Comparison of ENCODE assay signal across 11 mouse cellular contexts in the genomic region with DNA sequence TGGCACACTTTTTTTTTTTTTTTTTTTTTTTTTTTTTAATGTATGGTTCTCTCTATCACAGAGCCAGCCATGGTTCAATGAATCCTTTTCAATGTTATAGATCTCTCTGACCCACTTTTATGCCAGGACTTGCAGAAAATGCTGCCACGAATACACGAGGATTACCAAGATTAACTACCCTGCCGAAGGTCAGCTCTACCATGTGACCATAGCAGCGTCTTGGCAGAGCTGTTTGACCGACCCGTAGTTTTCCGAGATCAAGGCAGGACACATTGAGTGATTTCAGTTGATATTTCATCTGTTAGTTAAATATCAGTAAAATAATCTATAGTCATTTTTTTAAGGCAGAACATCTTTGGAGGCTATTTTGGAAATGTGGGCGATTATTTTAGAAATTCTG.
"Had no signal": no experiment of that assay in that cellular context is flagged by ENCODE, and none has a peak within 500 bp of the region (broad histone marks: within the 10 kb centered on the region; RNA-seq: fewer than 3 reads in every experiment).

No protein-coding gene starts in this region.

- DNase-seq: lung, adult 2 months; lung, postnatal 4 days; midbrain, embryonic 14.5 days; retina, postnatal 1 day; right cerebral cortex, adult 18-20 months; right cerebral cortex, postnatal 25 days; right cerebral cortex, postnatal 4 days; spleen, adult 18-20 months; thymus, adult 18-20 months; thymus, postnatal 14 days; thymus, postnatal 36 days had no signal
